Mouse (Mus musculus): ENCODE results near the gene Pex10. TPM values are rescaled to one million over a fixed set of nuclear protein-coding genes. Genes with fewer than 3 reads are reported as not detected.

Pex10 gene
- polyA plus RNA-seq, 1 experiment from 2014 or later, result 5.6 TPM

- no peaks in the 10 kb centered on the region for H3K9me3 ChIP-seq (ENCODE audit: control insufficient read depth, low read length)
- WGBS, result 3% methylated on average over 54 of the region's 65 CpGs
- no peaks in the 10 kb centered on the region for H3K4me1 ChIP-seq (ENCODE audit: control insufficient read depth in 2 of 2, insufficient read depth in 2 of 2, low read length in 2 of 2)
- no peak overlapping the region for H3K9ac ChIP-seq (ENCODE audit: low read length)
- H3K27me3 ChIP-seq (ENCODE audit: control insufficient read depth, insufficient read depth, low read length), result peaks cover 82% of the 10 kb centered on the region
- H3K4me3 ChIP-seq (ENCODE audit: control insufficient read depth in 1 of 2, insufficient read depth in 1 of 2, low read depth in 1 of 2, low read length in 2 of 2), result peak overlapping the region in 1 of 2 experiments; percentile 19; a peak in 1 of 4 replicates
- H3K4me2 ChIP-seq (ENCODE audit: low read length), result peak overlapping the region; percentile 34
- ATAC-seq (ENCODE audit: insufficient number of reproducible peaks, insufficient read depth, low FRiP score, low read depth), result no peak
- H3K36me3 ChIP-seq (ENCODE audit: control insufficient read depth, insufficient read depth, low read length), result no peaks in the 10 kb centered on the region
- H3K27ac ChIP-seq (replicated peaks in 1 of 2; ENCODE audit: control insufficient read depth in 1 of 2, insufficient read depth in 1 of 2, low read depth in 2 of 2, low read length in 2 of 2), result no peak overlapping the region
Measured at GRCm38 (mm10) chr4:155042606-155043288, 24.1 kb upstream of the Pex10 start.

GRCm38 (mm10) chr4:155043289-155043625 lies 23.6 kb upstream of the Pex10 start:
- Histone ChIP-seq H3K4me1 (ENCODE audit: control insufficient read depth in 2 of 2, insufficient read depth in 2 of 2, low read length in 2 of 2) (no peaks in the 10 kb centered on the region), H3K9me3 (ENCODE audit: control insufficient read depth, low read length) (no peaks in the 10 kb centered on the region), H3K36me3 (ENCODE audit: control insufficient read depth, insufficient read depth, low read length) (no peaks in the 10 kb centered on the region), H3K27me3 (ENCODE audit: control insufficient read depth, insufficient read depth, low read length) (peaks cover 81% of the 10 kb centered on the region), H3K27ac (replicated peaks in 1 of 2; ENCODE audit: control insufficient read depth in 1 of 2, insufficient read depth in 1 of 2, low read depth in 2 of 2, low read length in 2 of 2) (no peak overlapping the region), H3K4me3 (ENCODE audit: control insufficient read depth in 1 of 2, insufficient read depth in 1 of 2, low read depth in 1 of 2, low read length in 2 of 2) (peak overlapping the region in 1 of 2 experiments; percentile 19; a peak in 1 of 4 replicates), H3K9ac (ENCODE audit: low read length) (no peak overlapping the region), H3K4me2 (ENCODE audit: low read length) (peak overlapping the region; percentile 34)
- no peak for ATAC-seq (ENCODE audit: insufficient number of reproducible peaks, insufficient read depth, low FRiP score, low read depth)
- WGBS, result 3% methylated on average over 25 of the region's 25 CpGs

- peaks cover 59% of the 10 kb centered on the region for H3K27me3 ChIP-seq (ENCODE audit: control insufficient read depth, insufficient read depth, low read length)
- no peak for ATAC-seq (ENCODE audit: insufficient number of reproducible peaks, insufficient read depth, low FRiP score, low read depth)
Measured at GRCm38 (mm10) chr4:155046636-155047035, 20.2 kb upstream of the Pex10 start.

GRCm38 (mm10) chr4:155050116-155050515 lies 16.7 kb upstream of the Pex10 start:
- H3K4me3 ChIP-seq (ENCODE audit: control insufficient read depth in 1 of 2, insufficient read depth in 1 of 2, low read depth in 1 of 2, low read length in 2 of 2), result no peak overlapping the region
- no peak overlapping the region for H3K9ac ChIP-seq (ENCODE audit: low read length)
- H3K4me2 ChIP-seq (ENCODE audit: low read length), result no peak overlapping the region
- H3K9me3 ChIP-seq (ENCODE audit: control insufficient read depth, low read length), result no peaks in the 10 kb centered on the region
- no peak overlapping the region for H3K27ac ChIP-seq (replicated peaks in 1 of 2; ENCODE audit: control insufficient read depth in 1 of 2, insufficient read depth in 1 of 2, low read depth in 2 of 2, low read length in 2 of 2)
- no peak for ATAC-seq (ENCODE audit: insufficient number of reproducible peaks, insufficient read depth, low FRiP score, low read depth)
- H3K4me1 ChIP-seq (ENCODE audit: control insufficient read depth in 2 of 2, insufficient read depth in 2 of 2, low read length in 2 of 2), result no peaks in the 10 kb centered on the region; a peak in 1 of 4 replicates
- peaks cover 24% of the 10 kb centered on the region for H3K27me3 ChIP-seq (ENCODE audit: control insufficient read depth, insufficient read depth, low read length)
- WGBS, result 73% methylated on average over 7 of the region's 7 CpGs
- H3K36me3 ChIP-seq (ENCODE audit: control insufficient read depth, insufficient read depth, low read length), result no peaks in the 10 kb centered on the region

More at GRCm38 (mm10) chr4:155046636-155047035, 20.2 kb upstream of the Pex10 start:
- no peak overlapping the region for H3K27ac ChIP-seq (replicated peaks in 1 of 2; ENCODE audit: control insufficient read depth in 1 of 2, insufficient read depth in 1 of 2, low read depth in 2 of 2, low read length in 2 of 2)
- no peaks in the 10 kb centered on the region for H3K4me1 ChIP-seq (ENCODE audit: control insufficient read depth in 2 of 2, insufficient read depth in 2 of 2, low read length in 2 of 2)
- 62% methylated on average over 14 of the region's 14 CpGs for WGBS
- H3K36me3 ChIP-seq (ENCODE audit: control insufficient read depth, insufficient read depth, low read length), result no peaks in the 10 kb centered on the region
- no peak overlapping the region for H3K9ac ChIP-seq (ENCODE audit: low read length)
- no peaks in the 10 kb centered on the region for H3K9me3 ChIP-seq (ENCODE audit: control insufficient read depth, low read length)
- no peak overlapping the region for H3K4me3 ChIP-seq (ENCODE audit: control insufficient read depth in 1 of 2, insufficient read depth in 1 of 2, low read depth in 1 of 2, low read length in 2 of 2)
- no peak overlapping the region for H3K4me2 ChIP-seq (ENCODE audit: low read length)

GRCm38 (mm10) chr4:155056724-155057123 lies 10.1 kb upstream of the Pex10 start, which contains the start of gene Plch2:
Plch2 (minus strand) TSS chr4:155056784.
- ATAC-seq (ENCODE audit: insufficient number of reproducible peaks, insufficient read depth, low FRiP score, low read depth), result no peak

GRCm38 (mm10) chr4:155058325-155058724 lies 8.5 kb upstream of the Pex10 start:
- Histone ChIP-seq H3K4me3 (ENCODE audit: control insufficient read depth in 1 of 2, insufficient read depth in 1 of 2, low read depth in 1 of 2, low read length in 2 of 2) (no peak overlapping the region), H3K9me3 (ENCODE audit: control insufficient read depth, low read length) (no peaks in the 10 kb centered on the region), H3K4me1 (ENCODE audit: control insufficient read depth in 2 of 2, insufficient read depth in 2 of 2, low read length in 2 of 2) (peaks cover 2 to 8% of the 10 kb centered on the region in 2 experiments; a peak in 1 of 4 replicates), H3K27ac (replicated peaks in 1 of 2; ENCODE audit: control insufficient read depth in 1 of 2, insufficient read depth in 1 of 2, low read depth in 2 of 2, low read length in 2 of 2) (no peak overlapping the region), H3K27me3 (ENCODE audit: control insufficient read depth, insufficient read depth, low read length) (0 out of 2 replicates have a peak, but pooled peaks cover 4% of the 10 kb centered on the region), H3K4me2 (ENCODE audit: low read length) (no peak overlapping the region), H3K9ac (ENCODE audit: low read length) (no peak overlapping the region), H3K36me3 (ENCODE audit: control insufficient read depth, insufficient read depth, low read length) (no peaks in the 10 kb centered on the region)
- 43% methylated on average over 10 of the region's 10 CpGs for whole genome bisulfite sequencing
- ATAC-seq (ENCODE audit: insufficient number of reproducible peaks, insufficient read depth, low FRiP score, low read depth), result no peak

More at GRCm38 (mm10) chr4:155056724-155057123, 10.1 kb upstream of the Pex10 start, which contains the start of gene Plch2:
- Histone ChIP-seq H3K4me1 (ENCODE audit: control insufficient read depth in 2 of 2, insufficient read depth in 2 of 2, low read length in 2 of 2) (peaks cover 2 to 8% of the 10 kb centered on the region in 2 experiments; a peak in 1 of 4 replicates), H3K4me2 (ENCODE audit: low read length) (no peak within 1 kb of the TSS), H3K4me3 (ENCODE audit: control insufficient read depth in 1 of 2, insufficient read depth in 1 of 2, low read depth in 1 of 2, low read length in 2 of 2) (no peak within 1 kb of the TSS), H3K9me3 (ENCODE audit: control insufficient read depth, low read length) (no peaks in the 10 kb centered on the region), H3K27ac (replicated peaks in 1 of 2; ENCODE audit: control insufficient read depth in 1 of 2, insufficient read depth in 1 of 2, low read depth in 2 of 2, low read length in 2 of 2) (no peak within 1 kb of the TSS), H3K27me3 (ENCODE audit: control insufficient read depth, insufficient read depth, low read length) (0 out of 2 replicates have a peak, but pooled peaks cover 4% of the 10 kb centered on the region), H3K36me3 (ENCODE audit: control insufficient read depth, insufficient read depth, low read length) (no peaks in the 10 kb centered on the region), H3K9ac (ENCODE audit: low read length) (no peak within 1 kb of the TSS)
- 57% methylated on average over 10 of the region's 10 CpGs for WGBS

GRCm38 (mm10) chr4:155063895-155064294 lies 2.9 kb upstream of the Pex10 start:
- H3K4me2 ChIP-seq (ENCODE audit: low read length), result no peak overlapping the region
- H3K27ac ChIP-seq (replicated peaks in 1 of 2; ENCODE audit: control insufficient read depth in 1 of 2, insufficient read depth in 1 of 2, low read depth in 2 of 2, low read length in 2 of 2), result no peak overlapping the region
- H3K9me3 ChIP-seq (ENCODE audit: control insufficient read depth, low read length), result no peaks in the 10 kb centered on the region
- H3K27me3 ChIP-seq (ENCODE audit: control insufficient read depth, insufficient read depth, low read length), result 0 out of 2 replicates have a peak, but pooled peaks cover 4% of the 10 kb centered on the region
- H3K4me1 ChIP-seq (ENCODE audit: control insufficient read depth in 2 of 2, insufficient read depth in 2 of 2, low read length in 2 of 2), result peaks cover 9 to 19% of the 10 kb centered on the region in 2 experiments; a peak in 3 of 4 replicates
- H3K36me3 ChIP-seq (ENCODE audit: control insufficient read depth, insufficient read depth, low read length), result peaks cover 9% of the 10 kb centered on the region
- no peak overlapping the region for H3K4me3 ChIP-seq (ENCODE audit: control insufficient read depth in 1 of 2, insufficient read depth in 1 of 2, low read depth in 1 of 2, low read length in 2 of 2)
- ATAC-seq (ENCODE audit: insufficient number of reproducible peaks, insufficient read depth, low FRiP score, low read depth), result no peak
- WGBS, result 46% methylated on average over 3 of the region's 3 CpGs
- H3K9ac ChIP-seq (ENCODE audit: low read length), result no peak overlapping the region

Measured in heart, embryonic 14.5 days (tissue).